Mouse (Mus musculus): Measurements from ENCODE around the gene Adcy1.

DNA sequence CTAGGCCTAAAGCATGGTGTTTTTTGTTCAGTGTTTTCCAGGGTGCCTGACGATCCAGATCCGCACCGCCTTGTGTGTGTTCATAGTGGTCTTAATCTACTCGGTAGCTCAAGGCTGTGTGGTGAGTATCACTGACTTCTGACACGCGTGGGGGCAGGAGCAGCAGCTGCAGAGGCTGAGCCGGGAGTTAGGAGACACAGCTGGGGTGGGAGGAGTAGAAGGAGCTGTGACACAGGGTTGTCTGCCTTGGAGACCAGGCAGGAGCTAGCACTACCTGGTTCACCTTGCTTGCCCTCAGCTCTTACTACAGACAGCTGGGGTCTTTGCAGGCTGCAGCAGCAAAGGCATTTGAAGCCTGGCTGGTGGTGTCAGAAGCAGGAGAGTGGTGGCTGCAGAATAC is 86.2 kb downstream of the Adcy1 start:
- TF ChIP-seq POLR2A (IDR thresholded peaks at IDR 0.05; ENCODE audit: borderline replicate concordance, extremely low read depth, insufficient read depth, insufficient read length, poor library complexity, severe bottlenecking) (no peak), CTCF (IDR thresholded peaks at IDR 0.05; ENCODE audit: borderline replicate concordance, extremely low read depth, insufficient read depth, insufficient read length) (no peak)

Measured in brain, embryonic 14.5 days (tissue).